Mouse (Mus musculus) testis, adult 2 months (tissue): ENCODE data around the gene Jup.

Experiments
- CTCF ChIP-seq: fragments of 200-500 bp; IDR thresholded peaks from 2 replicates; pipeline ENCODE4 v1.5.1; 2012; ENCODE audit warnings: low read depth, mild to moderate bottlenecking, inconsistent platforms, low read length, moderate library complexity; ENCODE audit not compliant: control insufficient read depth, insufficient read depth, insufficient replicate concordance
- POLR2A ChIP-seq: fragments of 200-500 bp; IDR thresholded peaks from 2 replicates; pipeline ENCODE4 v1.6.1; 2012; ENCODE audit warnings: low read depth, mild to moderate bottlenecking, inconsistent platforms, low read length, moderate library complexity; ENCODE audit not compliant: control insufficient read depth

DNA sequence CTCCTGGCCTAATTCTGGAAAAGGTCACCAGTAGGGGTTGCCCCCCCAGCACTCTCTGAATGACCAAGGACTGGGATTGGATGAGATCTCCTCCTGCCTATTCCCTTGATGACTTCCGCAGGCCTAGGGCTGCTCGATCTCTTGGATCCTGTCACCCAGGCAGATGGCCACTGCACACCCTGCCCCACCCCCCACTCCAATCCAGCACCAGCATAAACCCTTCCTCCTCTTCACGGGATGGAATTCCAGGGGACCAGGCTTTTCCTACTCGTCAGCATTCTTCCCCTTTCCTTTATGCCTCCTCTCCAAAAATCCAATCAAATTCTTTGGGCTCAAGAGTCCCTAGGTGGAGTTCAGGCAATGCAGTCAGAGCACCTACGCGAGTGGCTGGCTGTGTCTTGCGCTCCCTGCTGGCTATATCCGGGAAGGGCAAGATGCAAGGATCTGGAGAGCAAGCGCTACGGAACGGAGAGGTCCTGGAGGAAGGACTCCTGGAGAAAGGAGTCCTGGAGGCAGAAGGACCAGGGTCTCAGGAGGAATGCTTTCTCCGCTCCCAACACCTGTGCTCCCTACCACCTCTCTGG lies 34.5 kb downstream of the Jup start:
- peak; percentile 72; the same call in 1 of the 2 replicates for TF ChIP-seq CTCF
- TF ChIP-seq POLR2A, result no peak
